Mouse (Mus musculus) layer of hippocampus, adult 18-20 months (tissue): ENCODE results near the gene Rab35. TPM values are rescaled to one million over a fixed set of nuclear protein-coding genes. Genes with fewer than 3 reads are reported as not detected.

Experiments
- microRNA-seq, 2 experiments: library from miRNA; unstranded; fragments of <30 nt; microRNA quantifications; one replicate each; pipeline ENCODE4 v1.2.0; 2021
- total RNA-seq, 2 experiments: library from RNA; stranded (reverse); gene quantifications; 2 replicates each; pipeline ENCODE4 v1.2.3; 2021

Gene Rab35
- total RNA-seq, 2 experiments from 2014 or later: 97.7 to 100 TPM

Small RNA genes within 50 kb of the gene (microRNA-seq; reads per million reads assigned to microRNA genes)
- 0.20 to 0.25 reads per million in 2 experiments for gene Mir7030

Other genes starting within 250 kb of the Rab35 start
- gene Msi1, start 202.3 kb upstream of the Rab35 start, total RNA-seq: 10 to 100 TPM; 50.7 to 53.3 TPM
- gene Pla2g1b, start 165.6 kb upstream of the Rab35 start, total RNA-seq: not detected
- 10 to 100 TPM; 27.9 to 35.7 TPM for gene Sirt4, start 147.2 kb upstream of the Rab35 start, total RNA-seq
- gene Pxn, start 125.2 kb upstream of the Rab35 start, total RNA-seq: 10 to 100 TPM; 34.5 to 42.3 TPM
- 100 to 1,000 TPM; 210 to 218 TPM for gene Rplp0, start 72.4 kb upstream of the Rab35 start, total RNA-seq
- gene Gcn1l1, start 66.7 kb upstream of the Rab35 start, total RNA-seq: 10 to 100 TPM; 64.0 to 68.7 TPM
- 100 to 1,000 TPM; 131 to 139 TPM for gene Bicdl1, start 99.7 kb downstream of the Rab35 start, total RNA-seq
- 10 to 100 TPM; 59.8 to 72.5 TPM for gene Cit, start 213.4 kb downstream of the Rab35 start, total RNA-seq